Mouse (Mus musculus) midbrain, embryonic 14.5 days (tissue): ENCODE data around the gene Cage1. TPM values are rescaled to one million over a fixed set of nuclear protein-coding genes. Genes with fewer than 3 reads are reported as not detected.
A peak's percentile ranks its signal among the peaks of the same experiment; 100 is the strongest.

Experiments
- ATAC-seq: fragments of 200-750 bp; cut with Nextera tagmentation; 2 replicates; pipeline ENCODE4 v1.8.0; 2017; ENCODE audit warnings: moderate number of reproducible peaks, moderate library complexity; ENCODE audit not compliant: low FRiP score, low TSS enrichment
- DNase-seq: peaks from one replicate; pipeline ENCODE4 v3.0.0-alpha.2; 2015
- H3K27ac ChIP-seq: fragments of 300-500 bp; sonication (generic); replicated peaks from 2 replicates; pipeline ENCODE4 v1.5.1; 2014; ENCODE audit warnings: mild to moderate bottlenecking, low read depth, low read length, moderate library complexity
- H3K27me3 ChIP-seq: fragments of 300-500 bp; sonication (generic); 2 replicates; pipeline ENCODE4 v1.6.1; 2014; ENCODE audit warnings: low read length, control low read depth, mixed read lengths; ENCODE audit not compliant: control insufficient read depth, insufficient read depth
- H3K36me3 ChIP-seq: fragments of 300-500 bp; sonication (generic); 2 replicates; pipeline ENCODE4 v1.6.1; 2014; ENCODE audit warnings: low read length, control low read depth; ENCODE audit not compliant: control insufficient read depth, insufficient read depth
- H3K4me1 ChIP-seq: fragments of 300-500 bp; sonication (generic); 2 replicates; pipeline ENCODE4 v1.6.1; 2014; ENCODE audit warnings: mild to moderate bottlenecking, antibody characterized with exemption, low read length, control low read depth; ENCODE audit not compliant: control insufficient read depth, insufficient read depth
- H3K4me2 ChIP-seq: fragments of 300-500 bp; sonication (generic); 2 replicates; pipeline ENCODE4 v1.6.1; 2014; ENCODE audit warnings: mild to moderate bottlenecking, low read length, moderate library complexity
- H3K4me3 ChIP-seq: fragments of 300-500 bp; sonication (generic); replicated peaks from 2 replicates; pipeline ENCODE4 v1.5.1; 2014; ENCODE audit warnings: low read depth, low read length
- H3K9ac ChIP-seq: fragments of 300-500 bp; sonication (generic); replicated peaks from 2 replicates; pipeline ENCODE4 v1.6.1; 2014; ENCODE audit warnings: mild to moderate bottlenecking, low read length, moderate library complexity
- H3K9me3 ChIP-seq: fragments of 300-500 bp; sonication (generic); 2 replicates; pipeline ENCODE4 v1.6.1; 2016; ENCODE audit warnings: low read length, control low read depth, mixed read lengths; ENCODE audit not compliant: control insufficient read depth
- WGBS: fragments of 180-500 bp; shearing (Covaris S2); extraction: QIAGEN DNeasy Blood & Tissue Kit; methylation state at CpG from one replicate; pipeline ENCODE4 v1.1.7; 2014; 5-methylcytosine and 5-hydroxymethylcytosine counted together
- polyA plus RNA-seq: library from polyadenylated mRNA; unstranded; fragments of >200 nt; fragmentation: Nextera tagmentation; extraction: Ambion mirVana; gene quantifications from 2 replicates; pipeline ENCODE4 v1.2.1, GENCODE M21; 2014

The Cage1 gene
- 2.7 TPM in 2 replicates for polyA plus RNA-seq

- peak within 1 kb of the TSS; percentile 63 for H3K4me3 ChIP-seq
- H3K27ac ChIP-seq, result peak within 1 kb of the TSS; percentile 76
- WGBS, result under 1% methylated on average over 47 of the region's 47 CpGs
Observed at GRCm38 (mm10) chr13:38037044-38037687, at the start of gene Cage1. TSS of gene Cage1 (minus strand) at chr13:38037069.

GRCm38 (mm10) chr13:38081161-38081560 lies 44.3 kb upstream of the Cage1 start:
- DNase-seq, result no peak
- H3K4me2 ChIP-seq, result no peak overlapping the region
- no peak for ATAC-seq
- no peaks in the 10 kb centered on the region for H3K27me3 ChIP-seq
- no peak overlapping the region for H3K27ac ChIP-seq
- H3K9ac ChIP-seq, result no peak overlapping the region
- H3K4me1 ChIP-seq, result no peaks in the 10 kb centered on the region
- 87% methylated on average over 7 of the region's 7 CpGs for WGBS
- H3K36me3 ChIP-seq, result no peaks in the 10 kb centered on the region
- H3K4me3 ChIP-seq, result no peak overlapping the region
- H3K9me3 ChIP-seq, result no peaks in the 10 kb centered on the region

More at GRCm38 (mm10) chr13:38037044-38037687, at the start of gene Cage1:
- H3K9me3 ChIP-seq, result no peaks in the 10 kb centered on the region
- H3K4me2 ChIP-seq, result peak within 1 kb of the TSS; percentile 91
- peaks cover 22% of the 10 kb centered on the region for H3K36me3 ChIP-seq
- peak within 1 kb of the TSS; percentile 75 for H3K9ac ChIP-seq
- DNase-seq, result peak; percentile 98
- H3K4me1 ChIP-seq, result peaks cover 15% of the 10 kb centered on the region
- no peaks in the 10 kb centered on the region for H3K27me3 ChIP-seq
- peak; percentile 96 for ATAC-seq

GRCm38 (mm10) chr13:38080725-38081124 lies 43.9 kb upstream of the Cage1 start:
- Histone ChIP-seq H3K27me3 (no peaks in the 10 kb centered on the region), H3K4me2 (no peak overlapping the region), H3K27ac (no peak overlapping the region), H3K4me1 (no peaks in the 10 kb centered on the region), H3K4me3 (no peak overlapping the region), H3K9me3 (no peaks in the 10 kb centered on the region), H3K9ac (no peak overlapping the region), H3K36me3 (no peaks in the 10 kb centered on the region)
- WGBS, result 88% methylated on average over 14 of the region's 14 CpGs
- no peak for DNase-seq
- no peak for ATAC-seq

- no peak overlapping the region for H3K27ac ChIP-seq
- ATAC-seq, result no peak
- no peaks in the 10 kb centered on the region for H3K27me3 ChIP-seq
- no peak overlapping the region for H3K9ac ChIP-seq
- no peak overlapping the region for H3K4me2 ChIP-seq
- no peaks in the 10 kb centered on the region for H3K4me1 ChIP-seq
- no peak overlapping the region for H3K4me3 ChIP-seq
- H3K9me3 ChIP-seq, result no peaks in the 10 kb centered on the region
- no peaks in the 10 kb centered on the region for H3K36me3 ChIP-seq
- no peak for DNase-seq
- WGBS, result 57% methylated on average over 9 of the region's 9 CpGs
Observed at GRCm38 (mm10) chr13:38080014-38080413, 43.1 kb upstream of the Cage1 start.

GRCm38 (mm10) chr13:38079366-38079765 lies 42.5 kb upstream of the Cage1 start:
- Histone ChIP-seq H3K27me3 (no peaks in the 10 kb centered on the region), H3K4me2 (no peak overlapping the region), H3K9ac (no peak overlapping the region), H3K4me1 (no peaks in the 10 kb centered on the region), H3K36me3 (no peaks in the 10 kb centered on the region), H3K9me3 (no peaks in the 10 kb centered on the region), H3K4me3 (no peak overlapping the region), H3K27ac (no peak overlapping the region)
- DNase-seq (no peak), ATAC-seq (no peak)
- WGBS, result 87% methylated on average over 5 of the region's 5 CpGs

GRCm38 (mm10) chr13:38078836-38079235 lies 42.0 kb upstream of the Cage1 start:
- Histone ChIP-seq H3K27ac (no peak overlapping the region), H3K4me3 (no peak overlapping the region), H3K9me3 (no peaks in the 10 kb centered on the region), H3K27me3 (no peaks in the 10 kb centered on the region), H3K4me2 (no peak overlapping the region), H3K36me3 (no peaks in the 10 kb centered on the region), H3K4me1 (no peaks in the 10 kb centered on the region), H3K9ac (no peak overlapping the region)
- WGBS, result 33% methylated on average over 6 of the region's 6 CpGs
- ATAC-seq (no peak), DNase-seq (no peak)

GRCm38 (mm10) chr13:38077113-38077512 lies 40.2 kb upstream of the Cage1 start:
- H3K9me3 ChIP-seq, result no peaks in the 10 kb centered on the region
- H3K4me1 ChIP-seq, result no peaks in the 10 kb centered on the region
- H3K4me3 ChIP-seq, result no peak overlapping the region
- H3K4me2 ChIP-seq, result no peak overlapping the region
- no peak overlapping the region for H3K9ac ChIP-seq
- WGBS, result 26% methylated on average over 11 of the region's 11 CpGs
- no peaks in the 10 kb centered on the region for H3K36me3 ChIP-seq
- no peak for ATAC-seq
- no peak overlapping the region for H3K27ac ChIP-seq
- H3K27me3 ChIP-seq, result no peaks in the 10 kb centered on the region
- peak; percentile 6 for DNase-seq

- DNase-seq (no peak), ATAC-seq (no peak)
- Histone ChIP-seq H3K36me3 (no peaks in the 10 kb centered on the region), H3K9ac (no peak overlapping the region), H3K4me2 (no peak overlapping the region), H3K4me1 (no peaks in the 10 kb centered on the region), H3K9me3 (no peaks in the 10 kb centered on the region), H3K4me3 (no peak overlapping the region), H3K27me3 (no peaks in the 10 kb centered on the region), H3K27ac (no peak overlapping the region)
- WGBS, result 82% methylated on average over 5 of the region's 5 CpGs
Observed at GRCm38 (mm10) chr13:38074404-38074803, 37.5 kb upstream of the Cage1 start.
